Mouse (Mus musculus) hematopoietic stem cell, adult 5-6 weeks (primary cell): ENCODE data around the gene Cuta. TPM values are rescaled to one million over a fixed set of nuclear protein-coding genes. Genes with fewer than 3 reads are reported as not detected.
"Not testable (repeated sequence)": the region's sequence is repeated elsewhere in the genome, so short reads cannot be mapped to it uniquely, and the experiment has no call there.

Source experiments
- ATAC-seq, 2 experiments: fragments of 125-278 bp in 1 of 2; replicated peaks in 1 of 2; 2 replicates each; pipeline ENCODE4 v1.8.0; 2016 to 2017; ENCODE audit warnings: inconsistent platforms in 2 of 2, mild to moderate bottlenecking in 2 of 2, moderate number of reproducible peaks in 2 of 2, low read depth in 1 of 2, moderate TSS enrichment in 1 of 2; ENCODE audit not compliant: low FRiP score in 2 of 2, poor library complexity in 2 of 2, severe bottlenecking in 2 of 2, insufficient read depth in 1 of 2, low TSS enrichment in 1 of 2
- total RNA-seq: library from RNA; stranded (forward); fragments of 172-1452, 232-1000 nt; gene quantifications from 2 replicates; pipeline ENCODE4 v1.2.3, GENCODE M21; 2017

Gene Cuta
- 40.2 and 52.0 TPM in 2 replicates for total RNA-seq

GRCm38 (mm10) chr17:26939178-26939972 lies at the start of gene Cuta:
Cuta (minus strand) TSS chr17:26939569.
- peak; percentile 92 to 93 for ATAC-seq

- ATAC-seq: no peak
Measured at GRCm38 (mm10) chr17:26985503-26986179, 46.3 kb upstream of the Cuta start.

GRCm38 (mm10) chr17:26983382-26983781 lies 44.0 kb upstream of the Cuta start:
- no peak for ATAC-seq

GRCm38 (mm10) chr17:26981050-26981449 lies 41.7 kb upstream of the Cuta start:
- ATAC-seq: no peak; a peak in 1 of 4 replicates

GRCm38 (mm10) chr17:26979426-26979825 lies 40.1 kb upstream of the Cuta start:
- ATAC-seq: no peak

GRCm38 (mm10) chr17:26977354-26977753 lies 38.0 kb upstream of the Cuta start:
- not testable (repeated sequence) for ATAC-seq

- ATAC-seq: no peak
Measured at GRCm38 (mm10) chr17:26975415-26975814, 36.0 kb upstream of the Cuta start.

GRCm38 (mm10) chr17:26974547-26974946 lies 35.2 kb upstream of the Cuta start:
- no peak for ATAC-seq

- peak; percentile 97 to 98 for ATAC-seq
Measured at GRCm38 (mm10) chr17:26972703-26973574, 33.6 kb upstream of the Cuta start, which contains the start of gene Zbtb9. Zbtb9 (plus strand) TSS chr17:26973167.

GRCm38 (mm10) chr17:26972107-26972506 lies 32.7 kb upstream of the Cuta start:
- no peak for ATAC-seq

GRCm38 (mm10) chr17:26971247-26971905 lies 32.0 kb upstream of the Cuta start:
- no peak for ATAC-seq

GRCm38 (mm10) chr17:26970221-26970620 lies 30.9 kb upstream of the Cuta start:
- no peak for ATAC-seq

GRCm38 (mm10) chr17:26969257-26969656 lies 29.9 kb upstream of the Cuta start:
- ATAC-seq: no peak

- ATAC-seq: no peak
Measured at GRCm38 (mm10) chr17:26968200-26968611, 28.8 kb upstream of the Cuta start.

- ATAC-seq: no peak
Measured at GRCm38 (mm10) chr17:26967477-26967876, 28.1 kb upstream of the Cuta start.

- ATAC-seq: no peak
Measured at GRCm38 (mm10) chr17:26966993-26967392, 27.6 kb upstream of the Cuta start.

- ATAC-seq: no peak
Measured at GRCm38 (mm10) chr17:26961572-26962240, 22.3 kb upstream of the Cuta start.
